Mouse (Mus musculus): ENCODE measurements at regions not wholly inside any gene's neighbourhood (a gene's known extent, or its start where the extent isn't known, plus 50 kb on each side); places are given as distances from the start of the nearest gene placed in this dataset.

GRCm38 (mm10) chr6:31156999-31157398, 198.1 kb upstream of the Klf14 start:
- Histone ChIP-seq H3K4me1 (ENCODE audit: control insufficient read depth, insufficient read depth, low read length) (peaks cover 21% of the 10 kb centered on the region), H3K4me3 (replicated peaks; ENCODE audit: extremely low read depth, low read depth, low read length) (no peak overlapping the region)
- no peak for TF ChIP-seq POLR2A (IDR thresholded peaks at IDR 0.05; ENCODE audit: borderline replicate concordance, extremely low read depth, low read depth, low read length)
- no peak for TF ChIP-seq CTCF (IDR thresholded peaks at IDR 0.05; ENCODE audit: insufficient read depth, low read length)
- 76% methylated on average over 2 of the region's 2 CpGs for WGBS
- DNase-seq, result no peak

GRCm38 (mm10) chr6:31157429-31157828, 198.6 kb upstream of the Klf14 start:
- no peak for TF ChIP-seq POLR2A (IDR thresholded peaks at IDR 0.05; ENCODE audit: borderline replicate concordance, extremely low read depth, low read depth, low read length)
- no peak for TF ChIP-seq CTCF (IDR thresholded peaks at IDR 0.05; ENCODE audit: insufficient read depth, low read length)
- 80% methylated on average over 6 of the region's 6 CpGs for WGBS
- H3K4me1 ChIP-seq (ENCODE audit: control insufficient read depth, insufficient read depth, low read length), result peaks cover 21% of the 10 kb centered on the region
- DNase-seq, result no peak
- no peak overlapping the region for H3K4me3 ChIP-seq (replicated peaks; ENCODE audit: extremely low read depth, low read depth, low read length)

GRCm38 (mm10) chr6:31158648-31159047, 199.8 kb upstream of the Klf14 start:
- 39% methylated on average over 7 of the region's 7 CpGs for WGBS
- no peak for TF ChIP-seq CTCF (IDR thresholded peaks at IDR 0.05; ENCODE audit: insufficient read depth, low read length)
- TF ChIP-seq POLR2A (IDR thresholded peaks at IDR 0.05; ENCODE audit: borderline replicate concordance, extremely low read depth, low read depth, low read length), result no peak
- H3K4me3 ChIP-seq (replicated peaks; ENCODE audit: extremely low read depth, low read depth, low read length), result no peak overlapping the region
- DNase-seq, result peak; percentile 62
- peaks cover 19% of the 10 kb centered on the region for H3K4me1 ChIP-seq (ENCODE audit: control insufficient read depth, insufficient read depth, low read length)

- H3K4me1 ChIP-seq (ENCODE audit: control insufficient read depth, insufficient read depth, low read length), result peaks cover 19% of the 10 kb centered on the region
- 32% methylated on average over 8 of the region's 8 CpGs for WGBS
- no peak overlapping the region for H3K4me3 ChIP-seq (replicated peaks; ENCODE audit: extremely low read depth, low read depth, low read length)
- TF ChIP-seq CTCF (IDR thresholded peaks at IDR 0.05; ENCODE audit: insufficient read depth, low read length) (no peak), POLR2A (IDR thresholded peaks at IDR 0.05; ENCODE audit: borderline replicate concordance, extremely low read depth, low read depth, low read length) (no peak)
- DNase-seq, result no peak
These were observed 200.4 kb upstream of the Klf14 start for GRCm38 (mm10) chr6:31159240-31159639.

- Histone ChIP-seq H3K4me1 (ENCODE audit: control insufficient read depth, insufficient read depth, low read length) (peaks cover 19% of the 10 kb centered on the region), H3K4me3 (replicated peaks; ENCODE audit: extremely low read depth, low read depth, low read length) (no peak overlapping the region)
- TF ChIP-seq POLR2A (IDR thresholded peaks at IDR 0.05; ENCODE audit: borderline replicate concordance, extremely low read depth, low read depth, low read length), result no peak
- no peak for TF ChIP-seq CTCF (IDR thresholded peaks at IDR 0.05; ENCODE audit: insufficient read depth, low read length)
- WGBS, result 62% methylated on average over 16 of the region's 16 CpGs
- DNase-seq, result no peak
These were observed 201.2 kb upstream of the Klf14 start for GRCm38 (mm10) chr6:31159935-31160670.

- TF ChIP-seq POLR2A (IDR thresholded peaks at IDR 0.05; ENCODE audit: borderline replicate concordance, extremely low read depth, low read depth, low read length) (no peak), CTCF (IDR thresholded peaks at IDR 0.05; ENCODE audit: insufficient read depth, low read length) (no peak)
- peaks cover 14% of the 10 kb centered on the region for H3K4me1 ChIP-seq (ENCODE audit: control insufficient read depth, insufficient read depth, low read length)
- H3K4me3 ChIP-seq (replicated peaks; ENCODE audit: extremely low read depth, low read depth, low read length), result no peak overlapping the region
- no peak for DNase-seq
- 66% methylated on average over 22 of the region's 22 CpGs for WGBS
These were observed 202.8 kb upstream of the Klf14 start for GRCm38 (mm10) chr6:31161445-31162340.

GRCm38 (mm10) chr6:31165011-31165410, 206.1 kb upstream of the Klf14 start:
- DNase-seq, result no peak
- WGBS, result 85% methylated on average over 6 of the region's 6 CpGs
- Histone ChIP-seq H3K4me3 (replicated peaks; ENCODE audit: extremely low read depth, low read depth, low read length) (no peak overlapping the region), H3K4me1 (ENCODE audit: control insufficient read depth, insufficient read depth, low read length) (peaks cover 8% of the 10 kb centered on the region)
- TF ChIP-seq CTCF (IDR thresholded peaks at IDR 0.05; ENCODE audit: insufficient read depth, low read length) (no peak), POLR2A (IDR thresholded peaks at IDR 0.05; ENCODE audit: borderline replicate concordance, extremely low read depth, low read depth, low read length) (no peak)

GRCm38 (mm10) chr6:31166347-31166746, 207.5 kb upstream of the Klf14 start:
- Histone ChIP-seq H3K4me3 (replicated peaks; ENCODE audit: extremely low read depth, low read depth, low read length) (no peak overlapping the region), H3K4me1 (ENCODE audit: control insufficient read depth, insufficient read depth, low read length) (peaks cover 5% of the 10 kb centered on the region; the same call in 1 of the 2 replicates)
- TF ChIP-seq POLR2A (IDR thresholded peaks at IDR 0.05; ENCODE audit: borderline replicate concordance, extremely low read depth, low read depth, low read length) (no peak), CTCF (IDR thresholded peaks at IDR 0.05; ENCODE audit: insufficient read depth, low read length) (no peak)
- no peak for DNase-seq
- 73% methylated on average over 8 of the region's 8 CpGs for WGBS

GRCm38 (mm10) chr6:31167732-31168131, 208.9 kb upstream of the Klf14 start:
- no peak for TF ChIP-seq POLR2A (IDR thresholded peaks at IDR 0.05; ENCODE audit: borderline replicate concordance, extremely low read depth, low read depth, low read length)
- TF ChIP-seq CTCF (IDR thresholded peaks at IDR 0.05; ENCODE audit: insufficient read depth, low read length), result no peak
- 86% methylated on average over 5 of the region's 5 CpGs for WGBS
- no peak overlapping the region for H3K4me3 ChIP-seq (replicated peaks; ENCODE audit: extremely low read depth, low read depth, low read length)
- H3K4me1 ChIP-seq (ENCODE audit: control insufficient read depth, insufficient read depth, low read length), result peaks cover 13% of the 10 kb centered on the region
- DNase-seq, result no peak

Measured in lung, adult 2 months (tissue).